ENCODE assay signal across 7 mouse cellular contexts in genomic region chr1:67038246-67038987, GRCm38 (mm10). TPM values are rescaled to one million over a fixed set of nuclear protein-coding genes. Genes with fewer than 3 reads are reported as not detected.
DNase-seq lines count a peak whose midpoint lies in the region; ATAC-seq and TF ChIP-seq lines count a peak whose summit lies in the region.

Gene Lancl1 (minus strand): TSS chr1:67038872.

- H3K4me1 ChIP-seq in embryonic facial prominence, embryonic 12.5 days: peaks cover 5% of the 10 kb centered on the region; the same call in 1 of the 2 replicates
- H3K4me1 ChIP-seq in kidney, adult 2 months (ENCODE audit: control insufficient read depth, insufficient read depth, low read length): peaks cover 8% of the 10 kb centered on the region; the same call in 1 of the 2 replicates
- H3K4me1 ChIP-seq in limb, embryonic 12.5 days (replicated peaks): peaks cover 9% of the 10 kb centered on the region
- H3K4me1 ChIP-seq in midbrain, embryonic 15.5 days: peaks cover 12% of the 10 kb centered on the region
- no peaks in the 10 kb centered on the region; the same call in 1 of the 2 replicates for H3K4me1 ChIP-seq in spleen, adult 2 months (ENCODE audit: control insufficient read depth, insufficient read depth, insufficient read length)

- under 1% methylated on average over 37 of the region's 47 CpGs for WGBS in embryonic facial prominence, embryonic 12.5 days
- under 1% methylated on average over 47 of the region's 47 CpGs for WGBS in kidney, adult 2 months
- under 1% methylated on average over 46 of the region's 47 CpGs for WGBS in limb, embryonic 12.5 days
- WGBS in midbrain, embryonic 15.5 days: under 1% methylated on average over 37 of the region's 47 CpGs
- under 1% methylated on average over 46 of the region's 47 CpGs for WGBS in spleen, adult 2 months

- H3K4me3 ChIP-seq in embryonic facial prominence, embryonic 12.5 days: peak within 1 kb of the TSS; percentile 91
- H3K4me3 ChIP-seq in kidney, adult 2 months (ENCODE audit: insufficient read depth, low read depth, low read length): peak within 1 kb of the TSS; percentile 83
- peak within 1 kb of the TSS; percentile 93 for H3K4me3 ChIP-seq in limb, embryonic 12.5 days (replicated peaks)
- H3K4me3 ChIP-seq in midbrain, embryonic 15.5 days: peak within 1 kb of the TSS; percentile 98
- H3K4me3 ChIP-seq in spleen, adult 2 months (ENCODE audit: extremely low read depth, insufficient read depth, insufficient read length): peak within 1 kb of the TSS; percentile 97

- peak; percentile 14 for TF ChIP-seq POLR2A in kidney, adult 2 months (IDR thresholded peaks at IDR 0.05; ENCODE audit: low read depth, low read length)
- no peak; the same call in 1 of the 2 replicates for TF ChIP-seq POLR2A in spleen, adult 2 months (IDR thresholded peaks at IDR 0.05; ENCODE audit: low read depth, low read length)

- peak; percentile 90 for ATAC-seq in embryonic facial prominence, embryonic 12.5 days (ENCODE audit: insufficient number of reproducible peaks, insufficient read depth, low FRiP score, low TSS enrichment)
- ATAC-seq in limb, embryonic 12.5 days (ENCODE audit: insufficient number of reproducible peaks, insufficient read depth, low FRiP score, low TSS enrichment, low read depth): peak; percentile 85
- ATAC-seq in midbrain, embryonic 15.5 days (replicated peaks): peak; percentile 99

- H3K4me2 ChIP-seq in embryonic facial prominence, embryonic 12.5 days (replicated peaks): peak within 1 kb of the TSS; percentile 66
- H3K4me2 ChIP-seq in limb, embryonic 12.5 days: peak within 1 kb of the TSS; percentile 81
- H3K4me2 ChIP-seq in midbrain, embryonic 15.5 days: peak within 1 kb of the TSS; percentile 72

- peak within 1 kb of the TSS; percentile 82 for H3K9ac ChIP-seq in embryonic facial prominence, embryonic 12.5 days
- peak within 1 kb of the TSS; percentile 79 for H3K9ac ChIP-seq in limb, embryonic 12.5 days (replicated peaks)
- H3K9ac ChIP-seq in midbrain, embryonic 15.5 days: peak within 1 kb of the TSS; percentile 89

- H3K9me3 ChIP-seq in embryonic facial prominence, embryonic 12.5 days: no peaks in the 10 kb centered on the region
- no peaks in the 10 kb centered on the region for H3K9me3 ChIP-seq in limb, embryonic 12.5 days
- no peaks in the 10 kb centered on the region for H3K9me3 ChIP-seq in midbrain, embryonic 15.5 days

- peaks cover 23% of the 10 kb centered on the region for H3K36me3 ChIP-seq in embryonic facial prominence, embryonic 12.5 days
- no peaks in the 10 kb centered on the region for H3K36me3 ChIP-seq in kidney, adult 2 months (ENCODE audit: control insufficient read depth, insufficient read depth, low read length)
- peaks cover 31% of the 10 kb centered on the region for H3K36me3 ChIP-seq in limb, embryonic 12.5 days
- peaks cover 10% of the 10 kb centered on the region; the same call in 1 of the 2 replicates for H3K36me3 ChIP-seq in midbrain, embryonic 15.5 days (replicated peaks)
- peaks cover 3% of the 10 kb centered on the region for H3K36me3 ChIP-seq in spleen, adult 2 months (ENCODE audit: control insufficient read depth, insufficient read depth, low read length)

- TF ChIP-seq CTCF in kidney, adult 2 months (conservative IDR thresholded peaks at IDR 0.05; ENCODE audit: insufficient read depth, insufficient read length, low read depth, low read length): no peak
- no peak for TF ChIP-seq CTCF in spleen, adult 2 months (IDR thresholded peaks at IDR 0.05; ENCODE audit: extremely low read depth, insufficient read depth, insufficient read length, insufficient replicate concordance)

- no peaks in the 10 kb centered on the region for H3K27me3 ChIP-seq in embryonic facial prominence, embryonic 12.5 days
- H3K27me3 ChIP-seq in kidney, adult 2 months (replicated peaks; ENCODE audit: control insufficient read depth, insufficient read depth, low read length): no peaks in the 10 kb centered on the region
- H3K27me3 ChIP-seq in limb, embryonic 12.5 days: no peaks in the 10 kb centered on the region
- no peaks in the 10 kb centered on the region for H3K27me3 ChIP-seq in midbrain, embryonic 15.5 days (replicated peaks)
- no peaks in the 10 kb centered on the region for H3K27me3 ChIP-seq in spleen, adult 2 months (ENCODE audit: control insufficient read depth, insufficient read depth, low read length)

- no peak within 1 kb of the TSS for H3K27ac ChIP-seq in embryonic facial prominence, embryonic 12.5 days
- H3K27ac ChIP-seq in kidney, adult 2 months (ENCODE audit: insufficient read depth, low read depth, low read length): no peak within 1 kb of the TSS
- no peak within 1 kb of the TSS for H3K27ac ChIP-seq in limb, embryonic 12.5 days
- peak within 1 kb of the TSS; percentile 78 for H3K27ac ChIP-seq in midbrain, embryonic 15.5 days
- H3K27ac ChIP-seq in spleen, adult 2 months (ENCODE audit: insufficient read depth, low read length): peak within 1 kb of the TSS; percentile 25; the same call in 1 of the 2 replicates

- DNase-seq in adrenal gland, postnatal 25 days: peak; percentile 86
- peak; percentile 92 to 94 for DNase-seq in heart, adult 18-20 months
- DNase-seq in kidney, adult 2 months: peak; percentile 93
- DNase-seq in spleen, adult 2 months (ENCODE audit: low read depth in 1 of 2, low spot score in 2 of 2): peak; percentile 71 to 84

RNA-seq across cellular contexts. Expression of gene Lancl1, which starts in this region (rescaled TPM):
- total RNA-seq in adrenal gland, postnatal 25 days (2021): 48.6 and 64.1 TPM in 2 replicates
- 110 and 115 TPM in 2 replicates for polyA plus RNA-seq in embryonic facial prominence, embryonic 12.5 days (2016; fragmentation: Nextera tagmentation; extraction: Ambion mirVana)
- 10 to 100 TPM; 34.3 to 37.1 TPM for total RNA-seq in heart, adult 18-20 months (2021)
- 66.9 and 75.1 TPM in 2 replicates for polyA plus RNA-seq in kidney, adult 2 months (2012; rRNA removed)
- polyA plus RNA-seq in limb, embryonic 12.5 days (2016; fragmentation: Nextera tagmentation; extraction: Ambion mirVana): 104 and 117 TPM in 2 replicates
- polyA plus RNA-seq in midbrain, embryonic 15.5 days (2015; fragmentation: Nextera tagmentation; extraction: Ambion mirVana): 164 and 175 TPM in 2 replicates
- 32.6 and 46.9 TPM in 2 replicates for polyA plus RNA-seq in spleen, adult 2 months (2012; rRNA removed)

Comparison
In these comparisons a context has a peak if more than half of its experiments do, and no peak if none do; other contexts are left out.
1. H3K27ac ChIP-seq: peak in midbrain, embryonic 15.5 days (single experiment) and spleen, adult 2 months (single experiment); none in embryonic facial prominence, embryonic 12.5 days (single experiment), kidney, adult 2 months (single experiment) and limb, embryonic 12.5 days (single experiment).
2. Peak in every context shown above with its lines, with median percentiles within 50 percentile points of each other: DNase-seq, ATAC-seq, H3K4me2 ChIP-seq, H3K4me3 ChIP-seq and H3K9ac ChIP-seq.